Mouse (Mus musculus) cerebellum, adult 11 months (tissue): ENCODE measurements around the gene Krtap9-3.
"Not testable (repeated sequence)": the region's sequence is repeated elsewhere in the genome, so short reads cannot be mapped to it uniquely, and the experiment has no call there.

Experiments
- DNase-seq: peaks from one replicate; pipeline ENCODE4 v3.0.0; 2022

Gene Krtap9-3

GRCm38 (mm10) chr11:99597742-99598141 is at the start of gene Krtap9-3:
TSS of gene Krtap9-3 (minus strand) at chr11:99598105.
- DNase-seq: not testable (repeated sequence)

- DNase-seq: no peak
These were observed 48.5 kb upstream of the Krtap9-3 start for GRCm38 (mm10) chr11:99646444-99646843.

- no peak for DNase-seq
These were observed 46.4 kb upstream of the Krtap9-3 start for GRCm38 (mm10) chr11:99644351-99644750.

GRCm38 (mm10) chr11:99643635-99644139 is 45.8 kb upstream of the Krtap9-3 start, which contains the start of gene Krtap4-7:
TSS of gene Krtap4-7 (minus strand) at chr11:99644089.
- not testable (repeated sequence) for DNase-seq

GRCm38 (mm10) chr11:99640926-99641325 is 43.0 kb upstream of the Krtap9-3 start:
- no peak for DNase-seq

- no peak for DNase-seq
These were observed 39.2 kb upstream of the Krtap9-3 start for GRCm38 (mm10) chr11:99637086-99637485.

- DNase-seq: no peak
These were observed 36.8 kb upstream of the Krtap9-3 start, which contains the start of gene Krtap4-2 for GRCm38 (mm10) chr11:99634653-99635134. TSS of gene Krtap4-2 (minus strand) at chr11:99635084.

GRCm38 (mm10) chr11:99633293-99633692 is 35.4 kb upstream of the Krtap9-3 start:
- DNase-seq: no peak

GRCm38 (mm10) chr11:99630890-99631289 is 33.0 kb upstream of the Krtap9-3 start:
- no peak for DNase-seq

- no peak for DNase-seq
These were observed 30.2 kb upstream of the Krtap9-3 start, which contains the start of gene Krtap4-1 for GRCm38 (mm10) chr11:99628138-99628537. TSS of gene Krtap4-1 (minus strand) at chr11:99628238.

GRCm38 (mm10) chr11:99620335-99620734 is 22.4 kb upstream of the Krtap9-3 start, which contains the start of gene Gm11562:
TSS of gene Gm11562 (minus strand) at chr11:99620435.
- DNase-seq: no peak

GRCm38 (mm10) chr11:99614796-99615363 is 17.0 kb upstream of the Krtap9-3 start, which contains the start of gene Krtap2-4:
TSS of gene Krtap2-4 (minus strand) at chr11:99614846.
- DNase-seq: no peak

- not testable (repeated sequence) for DNase-seq
These were observed 12.2 kb upstream of the Krtap9-3 start, which contains the start of gene Gm11937 for GRCm38 (mm10) chr11:99610089-99610488. TSS of gene Gm11937 (minus strand) at chr11:99610189.

GRCm38 (mm10) chr11:99609126-99609525 is 11.2 kb upstream of the Krtap9-3 start:
- DNase-seq: peak; percentile 9

GRCm38 (mm10) chr11:99603208-99603607 is 5.3 kb upstream of the Krtap9-3 start, which contains the start of gene Gm11938:
TSS of gene Gm11938 (minus strand) at chr11:99603308.
- DNase-seq: not testable (repeated sequence)

GRCm38 (mm10) chr11:99590981-99591380 is 6.9 kb downstream of the Krtap9-3 start, which contains the start of gene Krtap1-3:
TSS of gene Krtap1-3 (minus strand) at chr11:99591339.
- no peak for DNase-seq

- DNase-seq: no peak
These were observed 12.8 kb downstream of the Krtap9-3 start for GRCm38 (mm10) chr11:99585096-99585495.

- no peak for DNase-seq
These were observed 14.6 kb downstream of the Krtap9-3 start, which contains the start of gene Krtap1-4 for GRCm38 (mm10) chr11:99583245-99583704. TSS of gene Krtap1-4 (minus strand) at chr11:99583654.

- DNase-seq: no peak
These were observed 16.3 kb downstream of the Krtap9-3 start for GRCm38 (mm10) chr11:99581564-99581963.

GRCm38 (mm10) chr11:99581051-99581450 is 16.9 kb downstream of the Krtap9-3 start:
- no peak for DNase-seq

GRCm38 (mm10) chr11:99580636-99581035 is 17.3 kb downstream of the Krtap9-3 start, which contains the start of gene Krtap1-5:
TSS of gene Krtap1-5 (minus strand) at chr11:99581016.
- DNase-seq: no peak

- peak; percentile 28 for DNase-seq
These were observed 23.8 kb downstream of the Krtap9-3 start for GRCm38 (mm10) chr11:99574106-99574505.

GRCm38 (mm10) chr11:99573164-99573563 is 24.7 kb downstream of the Krtap9-3 start:
- DNase-seq: no peak

GRCm38 (mm10) chr11:99566530-99566929 is 31.4 kb downstream of the Krtap9-3 start, which contains the start of gene Krtap3-1:
TSS of gene Krtap3-1 (minus strand) at chr11:99566630.
- DNase-seq: no peak
